ENCODE assay signal across 9 mouse cellular contexts in the genomic region with DNA sequence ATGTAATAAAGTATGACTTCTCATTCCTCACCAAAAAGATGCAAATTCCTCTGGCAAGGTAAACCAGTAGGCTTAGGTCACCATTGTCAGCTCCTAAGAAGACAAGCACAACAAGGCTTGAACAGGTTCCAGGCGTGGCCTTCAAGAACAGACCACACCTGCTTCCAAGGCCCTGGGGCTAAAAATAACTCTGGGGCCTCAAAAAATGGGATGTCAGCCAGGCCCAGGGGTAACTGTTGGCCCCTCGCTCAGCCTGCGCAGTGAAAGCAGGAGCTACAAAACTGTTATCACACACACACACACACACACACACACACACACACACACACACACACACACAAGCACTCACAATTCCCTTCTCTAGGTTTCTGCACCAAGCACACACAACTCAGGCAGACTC. TPM values are rescaled to one million over a fixed set of nuclear protein-coding genes. Genes with fewer than 3 reads are reported as not detected.
A peak's percentile ranks its signal among the peaks of the same experiment; 100 is the strongest.
DNase-seq lines count a peak whose midpoint lies in the region; ATAC-seq and TF ChIP-seq lines count a peak whose summit lies in the region.
"Had no signal": no experiment of that assay in that cellular context is flagged by ENCODE, and none has a peak within 500 bp of the region (broad histone marks: within the 10 kb centered on the region; RNA-seq: fewer than 3 reads in every experiment).

No protein-coding gene starts in this region.

- no peaks in the 10 kb centered on the region for H3K27me3 ChIP-seq in forebrain, embryonic 14.5 days (replicated peaks; ENCODE audit: control insufficient read depth, insufficient read depth, low read length)
- H3K27me3 ChIP-seq in forebrain, embryonic 15.5 days: no peaks in the 10 kb centered on the region
- no peaks in the 10 kb centered on the region for H3K27me3 ChIP-seq in heart, embryonic 16.5 days (ENCODE audit: control insufficient read depth, insufficient read depth, low read length)
- no peaks in the 10 kb centered on the region for H3K27me3 ChIP-seq in liver, embryonic 16.5 days (ENCODE audit: control insufficient read depth, insufficient read depth, low read depth, low read length)
- H3K27me3 ChIP-seq in forebrain, embryonic 11.5 days (ENCODE audit: control insufficient read depth, insufficient read depth, low read length): no peaks in the 10 kb centered on the region
- H3K27me3 ChIP-seq in thymus, adult 2 months (ENCODE audit: control insufficient read depth, insufficient read depth, low read length): no peaks in the 10 kb centered on the region

- peaks cover 3% of the 10 kb centered on the region; the same call in 1 of the 2 replicates for H3K4me1 ChIP-seq in forebrain, embryonic 14.5 days (ENCODE audit: control insufficient read depth, insufficient read depth, low read length)
- H3K4me1 ChIP-seq in forebrain, embryonic 15.5 days: peaks cover 11% of the 10 kb centered on the region
- peaks cover 21% of the 10 kb centered on the region for H3K4me1 ChIP-seq in heart, embryonic 16.5 days (ENCODE audit: control insufficient read depth, insufficient read depth, low read length)
- peaks cover 22% of the 10 kb centered on the region for H3K4me1 ChIP-seq in liver, embryonic 16.5 days (ENCODE audit: control insufficient read depth, low read depth, low read length)
- no peaks in the 10 kb centered on the region for H3K4me1 ChIP-seq in forebrain, embryonic 11.5 days (replicated peaks; ENCODE audit: control insufficient read depth, insufficient read depth, low read length)
- no peaks in the 10 kb centered on the region for H3K4me1 ChIP-seq in thymus, adult 2 months (replicated peaks; ENCODE audit: control insufficient read depth, insufficient read depth, low read length)

- peak; percentile 57 for ATAC-seq in forebrain, embryonic 14.5 days
- ATAC-seq in forebrain, embryonic 15.5 days (replicated peaks): no peak
- ATAC-seq in heart, embryonic 16.5 days (replicated peaks; ENCODE audit: extremely low read depth, insufficient read depth, low FRiP score): peak; percentile 96
- ATAC-seq in liver, embryonic 16.5 days (ENCODE audit: low read depth): peak; percentile 93
- no peak for ATAC-seq in forebrain, embryonic 11.5 days (replicated peaks; ENCODE audit: low FRiP score)

- H3K36me3 ChIP-seq in forebrain, embryonic 14.5 days (ENCODE audit: control insufficient read depth, insufficient read depth, low read length): no peaks in the 10 kb centered on the region
- no peaks in the 10 kb centered on the region for H3K36me3 ChIP-seq in forebrain, embryonic 15.5 days
- H3K36me3 ChIP-seq in heart, embryonic 16.5 days (ENCODE audit: control insufficient read depth, insufficient read depth): no peaks in the 10 kb centered on the region
- no peaks in the 10 kb centered on the region for H3K36me3 ChIP-seq in liver, embryonic 16.5 days (ENCODE audit: control insufficient read depth, insufficient read depth)
- no peaks in the 10 kb centered on the region for H3K36me3 ChIP-seq in forebrain, embryonic 11.5 days (ENCODE audit: control insufficient read depth, insufficient read depth, low read length)
- no peaks in the 10 kb centered on the region for H3K36me3 ChIP-seq in thymus, adult 2 months (ENCODE audit: control insufficient read depth, insufficient read depth, low read length)

- WGBS in forebrain, embryonic 14.5 days: 39% methylated on average over 3 of the region's 3 CpGs
- 39% methylated on average over 3 of the region's 3 CpGs for WGBS in forebrain, embryonic 15.5 days
- WGBS in heart, embryonic 16.5 days: 21% methylated on average over 3 of the region's 3 CpGs
- WGBS in liver, embryonic 16.5 days (ENCODE audit: insufficient replicate concordance): 16% methylated on average over 3 of the region's 3 CpGs
- 67% methylated on average over 3 of the region's 3 CpGs for WGBS in forebrain, embryonic 11.5 days
- WGBS in thymus, adult 2 months: 79% methylated on average over 3 of the region's 3 CpGs

- H3K27ac ChIP-seq in forebrain, embryonic 14.5 days (ENCODE audit: low read depth, low read length): no peak overlapping the region
- H3K27ac ChIP-seq in forebrain, embryonic 15.5 days (replicated peaks): no peak overlapping the region
- H3K27ac ChIP-seq in heart, embryonic 16.5 days (ENCODE audit: low read length): peak overlapping the region; percentile 84
- H3K27ac ChIP-seq in liver, embryonic 16.5 days (ENCODE audit: low read length): peak overlapping the region; percentile 75
- no peak overlapping the region for H3K27ac ChIP-seq in forebrain, embryonic 11.5 days (ENCODE audit: low read depth, low read length)
- H3K27ac ChIP-seq in thymus, adult 2 months (ENCODE audit: control insufficient read depth, insufficient read depth, low read length): no peak overlapping the region

- no peak for TF ChIP-seq POLR2A in thymus, adult 2 months (IDR thresholded peaks at IDR 0.05; ENCODE audit: control insufficient read depth, extremely low read depth, insufficient read depth, low read length, poor library complexity)

- H3K4me3 ChIP-seq in forebrain, embryonic 14.5 days (ENCODE audit: low read depth, low read length): no peak overlapping the region
- no peak overlapping the region for H3K4me3 ChIP-seq in forebrain, embryonic 15.5 days
- H3K4me3 ChIP-seq in heart, embryonic 16.5 days (ENCODE audit: low read length): no peak overlapping the region
- H3K4me3 ChIP-seq in liver, embryonic 16.5 days (ENCODE audit: low read depth, low read length): no peak overlapping the region
- H3K4me3 ChIP-seq in forebrain, embryonic 11.5 days (ENCODE audit: low read depth, low read length): no peak overlapping the region
- H3K4me3 ChIP-seq in thymus, adult 2 months (ENCODE audit: control insufficient read depth, insufficient read depth, low read length): no peak overlapping the region
- H3K4me3 ChIP-seq: myocyte had no signal

- peak; percentile 65 for DNase-seq in forebrain, embryonic 14.5 days (ENCODE audit: low spot score)
- peak; percentile 87 to 88 for DNase-seq in cerebellum, postnatal 14 days
- no peak for DNase-seq in frontal cortex, postnatal 36 days (ENCODE audit: low spot score in 2 of 2)
- no peak for DNase-seq in forebrain, embryonic 11.5 days (ENCODE audit: low spot score)
- DNase-seq in thymus, adult 2 months: no peak

- no peak overlapping the region for H3K4me2 ChIP-seq in forebrain, embryonic 14.5 days (ENCODE audit: low read length)
- H3K4me2 ChIP-seq in forebrain, embryonic 15.5 days (replicated peaks): no peak overlapping the region
- 0 out of 2 replicates have a peak overlapping the region, but pooled peaks have one; percentile 15 for H3K4me2 ChIP-seq in heart, embryonic 16.5 days (ENCODE audit: low read depth, low read length)
- H3K4me2 ChIP-seq in liver, embryonic 16.5 days (ENCODE audit: low read depth, low read length): peak overlapping the region; percentile 46
- no peak overlapping the region for H3K4me2 ChIP-seq in forebrain, embryonic 11.5 days (ENCODE audit: low read depth, low read length, severe bottlenecking)

- H3K9me3 ChIP-seq in forebrain, embryonic 14.5 days (replicated peaks; ENCODE audit: control insufficient read depth, low read length): no peaks in the 10 kb centered on the region
- H3K9me3 ChIP-seq in forebrain, embryonic 15.5 days: no peaks in the 10 kb centered on the region
- H3K9me3 ChIP-seq in heart, embryonic 16.5 days (replicated peaks; ENCODE audit: control insufficient read depth, low read length): no peaks in the 10 kb centered on the region
- no peaks in the 10 kb centered on the region for H3K9me3 ChIP-seq in liver, embryonic 16.5 days (replicated peaks; ENCODE audit: control insufficient read depth, low read length)
- no peaks in the 10 kb centered on the region for H3K9me3 ChIP-seq in forebrain, embryonic 11.5 days (ENCODE audit: control insufficient read depth, low read length)

- TF ChIP-seq CTCF in thymus, adult 2 months (IDR thresholded peaks at IDR 0.05; ENCODE audit: borderline replicate concordance, control insufficient read depth, extremely low read depth, insufficient read depth, low read length, poor library complexity): no peak

- no peak overlapping the region for H3K9ac ChIP-seq in forebrain, embryonic 14.5 days (ENCODE audit: low read length)
- H3K9ac ChIP-seq in forebrain, embryonic 15.5 days (replicated peaks): no peak overlapping the region
- no peak overlapping the region for H3K9ac ChIP-seq in heart, embryonic 16.5 days (ENCODE audit: low read length)
- H3K9ac ChIP-seq in liver, embryonic 16.5 days (ENCODE audit: low read depth, low read length): 0 out of 2 replicates have a peak overlapping the region, but pooled peaks have one; percentile 36
- no peak overlapping the region for H3K9ac ChIP-seq in forebrain, embryonic 11.5 days (ENCODE audit: low read length)

RNA-seq across cellular contexts. Expression of gene Dusp16, which starts 18.5 kb away (rescaled TPM):
- polyA plus RNA-seq in forebrain, embryonic 14.5 days (2014; fragmentation: Nextera tagmentation; extraction: Ambion mirVana): 9.3 and 9.4 TPM in 2 replicates
- 8.5 and 10.3 TPM in 2 replicates for polyA plus RNA-seq in forebrain, embryonic 15.5 days (2015; fragmentation: Nextera tagmentation; extraction: Ambion mirVana)
- 14.9 and 15.3 TPM in 2 replicates for polyA plus RNA-seq in heart, embryonic 16.5 days (2015; fragmentation: Nextera tagmentation; extraction: Ambion mirVana)
- 5.7 and 6.1 TPM in 2 replicates for polyA plus RNA-seq in liver, embryonic 16.5 days (2015; fragmentation: Nextera tagmentation; extraction: Ambion mirVana)
- 24.9 and 28.3 TPM in 2 replicates for polyA plus RNA-seq in forebrain, embryonic 11.5 days (2014; fragmentation: Nextera tagmentation; extraction: Ambion mirVana)
- 12.7 and 14.4 TPM in 2 replicates for polyA plus RNA-seq in thymus, adult 2 months (2012; rRNA removed)

RNA-seq across cellular contexts. Expression of gene Crebl2, which starts 56.0 kb away (rescaled TPM):
- polyA plus RNA-seq in forebrain, embryonic 14.5 days (2014; fragmentation: Nextera tagmentation; extraction: Ambion mirVana): 1.8 and 2.9 TPM in 2 replicates
- polyA plus RNA-seq in forebrain, embryonic 15.5 days (2015; fragmentation: Nextera tagmentation; extraction: Ambion mirVana): 3.8 and 3.9 TPM in 2 replicates
- 2.6 and 2.9 TPM in 2 replicates for polyA plus RNA-seq in heart, embryonic 16.5 days (2015; fragmentation: Nextera tagmentation; extraction: Ambion mirVana)
- polyA plus RNA-seq in liver, embryonic 16.5 days (2015; fragmentation: Nextera tagmentation; extraction: Ambion mirVana): 3.1 and 3.3 TPM in 2 replicates
- polyA plus RNA-seq in forebrain, embryonic 11.5 days (2014; fragmentation: Nextera tagmentation; extraction: Ambion mirVana): 0.87 and 1.1 TPM in 2 replicates
- 10.7 and 13.3 TPM in 2 replicates for polyA plus RNA-seq in thymus, adult 2 months (2012; rRNA removed)

Comparison
In these comparisons a context has a peak if more than half of its experiments do, and no peak if none do; other contexts are left out.
1. ATAC-seq: peak in forebrain, embryonic 14.5 days (single experiment), heart, embryonic 16.5 days (single experiment) and liver, embryonic 16.5 days (single experiment); none in forebrain, embryonic 15.5 days (single experiment) and forebrain, embryonic 11.5 days (single experiment).
2. DNase-seq: peak in forebrain, embryonic 14.5 days (single experiment) and cerebellum, postnatal 14 days (2 of 2); none in frontal cortex, postnatal 36 days (0 of 2), forebrain, embryonic 11.5 days (single experiment) and thymus, adult 2 months (single experiment).
3. H3K27ac ChIP-seq: peak in heart, embryonic 16.5 days (single experiment) and liver, embryonic 16.5 days (single experiment); none in forebrain, embryonic 14.5 days (single experiment), forebrain, embryonic 15.5 days (single experiment), forebrain, embryonic 11.5 days (single experiment) and thymus, adult 2 months (single experiment).
4. H3K4me2 ChIP-seq: peak in heart, embryonic 16.5 days (single experiment) and liver, embryonic 16.5 days (single experiment); none in forebrain, embryonic 14.5 days (single experiment), forebrain, embryonic 15.5 days (single experiment) and forebrain, embryonic 11.5 days (single experiment).